Mouse (Mus musculus): ENCODE data around the gene Faap100. TPM values are rescaled to one million over a fixed set of nuclear protein-coding genes. Genes with fewer than 3 reads are reported as not detected.
"Not testable (repeated sequence)": the region's sequence is repeated elsewhere in the genome, so short reads cannot be mapped to it uniquely, and the experiment has no call there.

The Faap100 gene
- polyA plus RNA-seq, 1 experiment from 2014 or later = 39.8 TPM

- Histone ChIP-seq H3K9ac (no peak overlapping the region), H3K4me2 (replicated peaks) (no peak overlapping the region), H3K27me3 (no peaks in the 10 kb centered on the region), H3K9me3 (replicated peaks) (no peaks in the 10 kb centered on the region), H3K36me3 (no peaks in the 10 kb centered on the region), H3K27ac (replicated peaks) (no peak overlapping the region), H3K4me1 (peaks cover 46% of the 10 kb centered on the region), H3K4me3 (replicated peaks) (no peak overlapping the region)
- WGBS = 88% methylated on average over 4 of the region's 4 CpGs
- no peak for ATAC-seq (ENCODE audit: insufficient number of reproducible peaks, low FRiP score, low TSS enrichment, low read depth)
Measured at GRCm38 (mm10) chr11:120356900-120357299, 21.7 kb downstream of the Faap100 start.

DNA sequence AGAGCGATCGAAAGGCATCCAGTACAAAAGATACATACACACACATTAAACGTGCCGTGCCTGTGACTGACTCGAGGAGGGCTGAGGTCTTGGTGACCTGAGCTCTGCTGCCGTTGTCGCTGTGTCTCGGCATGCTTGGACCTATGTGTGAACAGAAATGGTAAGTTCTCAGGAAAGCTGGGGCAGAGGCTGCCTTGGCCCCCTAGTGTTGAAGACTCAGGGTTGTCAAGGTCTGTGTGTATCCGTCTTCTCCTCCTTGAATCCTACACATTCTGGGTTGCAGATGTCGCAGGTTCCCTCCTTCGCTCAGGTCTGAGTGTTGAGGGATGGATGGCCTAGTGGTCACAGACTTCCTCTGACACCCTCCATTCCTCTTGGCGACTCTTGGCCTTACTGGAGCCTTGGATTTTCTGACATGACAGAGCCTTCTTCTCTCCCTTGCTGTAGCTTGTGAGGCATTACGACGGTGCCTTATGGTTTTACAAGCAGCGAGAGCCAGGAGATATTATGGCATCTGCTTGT, 22.2 kb downstream of the Faap100 start:
- ATAC-seq (ENCODE audit: insufficient number of reproducible peaks, low FRiP score, low TSS enrichment, low read depth) = no peak
- H3K9me3 ChIP-seq (replicated peaks) = no peaks in the 10 kb centered on the region
- no peak overlapping the region for H3K4me3 ChIP-seq (replicated peaks)
- H3K27ac ChIP-seq (replicated peaks) = no peak overlapping the region
- H3K9ac ChIP-seq = no peak overlapping the region
- H3K4me2 ChIP-seq (replicated peaks) = no peak overlapping the region
- H3K27me3 ChIP-seq = no peaks in the 10 kb centered on the region
- 84% methylated on average over 15 of the region's 15 CpGs for WGBS
- H3K36me3 ChIP-seq = no peaks in the 10 kb centered on the region
- H3K4me1 ChIP-seq = peaks cover 52% of the 10 kb centered on the region

DNA sequence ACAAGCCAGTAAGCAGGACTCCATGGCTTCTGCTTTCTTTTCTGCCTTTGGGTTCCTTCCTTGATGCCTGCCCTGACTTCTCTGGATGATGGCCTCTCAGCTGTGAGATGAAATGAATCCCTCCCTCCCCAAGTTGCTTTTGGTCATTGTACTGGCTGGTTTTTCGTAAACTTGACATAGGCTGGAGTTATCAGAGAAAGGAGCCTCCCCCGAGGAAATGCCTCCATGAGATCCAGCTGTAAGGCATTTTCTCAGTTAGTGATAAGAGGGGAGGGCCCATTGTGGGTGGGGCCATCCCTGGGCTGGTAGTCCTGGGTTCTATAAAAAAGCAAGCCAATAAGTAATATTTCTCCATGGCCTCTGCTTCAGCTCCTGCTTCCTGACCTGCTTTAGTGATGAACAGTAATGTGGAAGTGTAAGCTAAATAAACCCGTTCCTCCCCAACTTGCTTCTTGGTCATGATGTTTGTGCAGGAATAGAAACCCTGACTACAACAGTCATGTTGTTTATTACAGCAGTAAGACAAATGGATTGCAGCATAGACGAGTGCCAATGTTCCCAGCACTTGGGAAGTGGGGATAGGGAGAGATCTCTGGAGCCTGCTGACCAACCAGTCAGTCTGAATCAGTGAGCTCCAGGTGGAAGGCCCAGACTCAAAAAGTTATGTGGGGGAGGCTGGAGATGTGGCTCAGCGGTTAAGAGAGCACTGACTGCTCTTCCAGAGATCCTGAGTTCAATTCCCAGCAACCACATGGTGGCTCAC, 23.1 kb downstream of the Faap100 start:
- Histone ChIP-seq H3K36me3 (no peaks in the 10 kb centered on the region), H3K27ac (replicated peaks) (no peak overlapping the region), H3K4me1 (peaks cover 56% of the 10 kb centered on the region), H3K9me3 (replicated peaks) (no peaks in the 10 kb centered on the region), H3K4me3 (replicated peaks) (no peak overlapping the region), H3K27me3 (no peaks in the 10 kb centered on the region), H3K4me2 (replicated peaks) (no peak overlapping the region), H3K9ac (no peak overlapping the region)
- 71% methylated on average over 5 of the region's 5 CpGs for whole genome bisulfite sequencing
- no peak for ATAC-seq (ENCODE audit: insufficient number of reproducible peaks, low FRiP score, low TSS enrichment, low read depth)

DNA sequence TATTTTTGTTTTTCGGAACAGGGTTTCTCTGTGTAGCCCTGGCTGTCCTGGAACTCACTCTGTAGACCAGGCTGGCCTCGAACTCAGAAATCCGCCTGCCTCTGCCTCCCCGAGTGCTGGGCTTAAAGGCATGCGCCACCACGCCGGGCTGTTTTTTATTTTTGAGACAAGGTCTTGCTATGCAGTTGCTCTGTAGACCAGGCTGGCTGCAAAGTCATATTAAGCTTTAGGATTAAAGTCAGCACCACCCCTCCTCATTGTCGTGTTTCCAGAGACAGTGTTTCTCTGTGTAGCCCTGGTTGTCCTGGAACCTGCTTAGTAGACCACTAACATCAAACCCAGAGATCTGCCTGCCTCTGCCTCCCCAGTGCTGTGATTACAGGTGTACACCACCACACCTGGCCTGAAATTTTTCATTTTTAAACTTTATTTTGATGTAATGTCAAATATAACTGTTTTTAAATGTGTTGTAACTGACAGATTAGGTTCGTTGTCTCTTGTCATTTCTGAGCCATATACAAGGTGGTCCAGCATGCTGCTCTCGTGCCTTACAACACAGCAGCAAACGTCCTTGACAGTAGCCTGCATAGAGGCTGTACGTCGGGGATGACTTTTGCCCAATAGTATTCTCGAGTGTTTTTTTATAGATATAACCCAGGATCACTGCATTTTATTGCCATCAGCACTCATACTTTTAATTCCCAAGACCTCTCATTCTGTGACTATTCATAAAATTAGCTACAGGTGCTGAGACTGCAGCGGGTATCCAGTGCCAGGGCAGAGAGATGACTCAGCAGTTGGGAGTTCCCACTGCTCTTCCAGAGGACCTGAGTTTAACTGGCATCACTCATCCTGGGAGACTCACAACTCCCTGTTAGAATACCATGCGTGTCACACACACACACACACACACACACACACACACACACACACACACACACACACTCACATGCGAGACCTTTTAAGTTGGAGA, 24.0 kb downstream of the Faap100 start:
- peaks cover 57% of the 10 kb centered on the region for H3K4me1 ChIP-seq
- H3K27ac ChIP-seq (replicated peaks) = no peak overlapping the region
- no peak for ATAC-seq (ENCODE audit: insufficient number of reproducible peaks, low FRiP score, low TSS enrichment, low read depth)
- WGBS = 77% methylated on average over 17 of the region's 17 CpGs
- H3K4me3 ChIP-seq (replicated peaks) = no peak overlapping the region
- no peaks in the 10 kb centered on the region for H3K9me3 ChIP-seq (replicated peaks)
- H3K36me3 ChIP-seq = no peaks in the 10 kb centered on the region
- no peak overlapping the region for H3K4me2 ChIP-seq (replicated peaks)
- H3K27me3 ChIP-seq = no peaks in the 10 kb centered on the region
- H3K9ac ChIP-seq = no peak overlapping the region

GRCm38 (mm10) chr11:120353500-120354303, 24.9 kb downstream of the Faap100 start:
- Histone ChIP-seq H3K27ac (replicated peaks) (no peak overlapping the region), H3K27me3 (no peaks in the 10 kb centered on the region), H3K4me3 (replicated peaks) (no peak overlapping the region), H3K9ac (no peak overlapping the region), H3K9me3 (replicated peaks) (no peaks in the 10 kb centered on the region), H3K4me2 (replicated peaks) (peak overlapping the region; percentile 25; the same call in 1 of the 2 replicates), H3K36me3 (no peaks in the 10 kb centered on the region), H3K4me1 (peaks cover 60% of the 10 kb centered on the region)
- 22% methylated on average over 26 of the region's 26 CpGs for WGBS
- no peak for ATAC-seq (ENCODE audit: insufficient number of reproducible peaks, low FRiP score, low TSS enrichment, low read depth)

- Histone ChIP-seq H3K9me3 (replicated peaks) (no peaks in the 10 kb centered on the region), H3K4me3 (replicated peaks) (no peak overlapping the region), H3K36me3 (no peaks in the 10 kb centered on the region), H3K27ac (replicated peaks) (0 out of 2 replicates have a peak overlapping the region, but pooled peaks have one; percentile 13), H3K27me3 (no peaks in the 10 kb centered on the region), H3K9ac (no peak overlapping the region), H3K4me1 (peaks cover 50% of the 10 kb centered on the region), H3K4me2 (replicated peaks) (no peak overlapping the region)
- WGBS = 60% methylated on average over 13 of the region's 13 CpGs
- ATAC-seq (ENCODE audit: insufficient number of reproducible peaks, low FRiP score, low TSS enrichment, low read depth) = no peak
Measured at GRCm38 (mm10) chr11:120352571-120353290, 25.8 kb downstream of the Faap100 start.

- H3K4me3 ChIP-seq (replicated peaks); H3K36me3 ChIP-seq; H3K27ac ChIP-seq (replicated peaks); H3K27me3 ChIP-seq; H3K4me2 ChIP-seq (replicated peaks); H3K9me3 ChIP-seq (replicated peaks); H3K9ac ChIP-seq; ATAC-seq (ENCODE audit: insufficient number of reproducible peaks, low FRiP score, low TSS enrichment, low read depth): not testable (repeated sequence)
- 85% methylated on average over 5 of the region's 5 CpGs for WGBS
- peaks cover 45% of the 10 kb centered on the region for H3K4me1 ChIP-seq
Measured at GRCm38 (mm10) chr11:120352093-120352350, 26.5 kb downstream of the Faap100 start.

DNA sequence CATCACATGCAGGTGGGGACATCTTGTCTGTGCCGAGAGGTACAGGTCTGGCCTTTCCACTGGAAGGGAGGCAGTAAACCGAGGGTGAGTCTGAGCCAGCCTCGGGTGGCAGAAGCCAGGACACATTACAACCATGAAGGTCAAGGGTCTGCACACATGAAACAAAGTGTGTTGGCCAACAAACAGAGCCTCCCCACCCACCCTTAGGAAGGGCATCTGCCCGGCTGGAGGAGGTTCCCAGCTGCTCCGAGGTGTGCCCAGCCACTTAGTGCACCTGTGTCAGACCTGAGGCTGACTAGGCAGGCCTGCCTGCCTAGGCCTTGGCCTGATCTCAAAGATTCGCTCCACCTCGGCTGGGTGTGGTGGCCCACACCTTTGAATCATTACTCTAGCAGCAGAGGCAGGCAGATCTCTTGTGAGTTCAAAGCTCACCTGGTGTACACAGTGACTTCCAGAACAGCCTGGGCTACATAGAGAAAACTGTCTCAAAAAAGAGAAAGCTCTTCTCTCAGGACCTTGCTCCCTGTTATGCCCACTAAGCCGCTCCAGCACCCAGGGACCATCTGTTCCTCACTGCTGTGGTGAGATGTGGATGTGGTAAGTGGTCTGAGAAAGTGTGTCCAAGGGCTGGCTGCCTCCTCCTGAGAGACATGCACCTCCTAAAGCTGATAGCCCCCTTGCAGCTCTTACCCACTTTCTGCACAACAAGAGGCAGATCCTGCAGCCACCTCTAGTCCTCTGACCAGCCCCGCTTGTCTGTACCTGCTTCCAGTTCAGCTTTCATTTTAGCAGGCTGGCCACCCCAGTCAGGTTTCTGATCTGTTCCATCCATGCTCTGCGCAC, 27.1 kb downstream of the Faap100 start:
- H3K36me3 ChIP-seq = 0 out of 2 replicates have a peak, but pooled peaks cover 2% of the 10 kb centered on the region
- H3K4me1 ChIP-seq = peaks cover 45% of the 10 kb centered on the region
- no peak overlapping the region for H3K4me2 ChIP-seq (replicated peaks)
- no peak for ATAC-seq (ENCODE audit: insufficient number of reproducible peaks, low FRiP score, low TSS enrichment, low read depth)
- H3K27me3 ChIP-seq = no peaks in the 10 kb centered on the region
- WGBS = 85% methylated on average over 10 of the region's 10 CpGs
- peak overlapping the region; percentile 99 for H3K27ac ChIP-seq (replicated peaks)
- H3K9ac ChIP-seq = no peak overlapping the region
- H3K4me3 ChIP-seq (replicated peaks) = no peak overlapping the region
- no peaks in the 10 kb centered on the region for H3K9me3 ChIP-seq (replicated peaks)

GRCm38 (mm10) chr11:120350711-120351110, 27.9 kb downstream of the Faap100 start:
- no peaks in the 10 kb centered on the region for H3K9me3 ChIP-seq (replicated peaks)
- H3K27ac ChIP-seq (replicated peaks) = peak overlapping the region; percentile 99
- 0 out of 2 replicates have a peak, but pooled peaks cover 2% of the 10 kb centered on the region for H3K36me3 ChIP-seq
- peak overlapping the region; percentile 90 for H3K4me2 ChIP-seq (replicated peaks)
- ATAC-seq (ENCODE audit: insufficient number of reproducible peaks, low FRiP score, low TSS enrichment, low read depth) = no peak
- peak overlapping the region; percentile 100 for H3K4me3 ChIP-seq (replicated peaks)
- H3K4me1 ChIP-seq = peaks cover 45% of the 10 kb centered on the region
- peak overlapping the region; percentile 97 for H3K9ac ChIP-seq
- 11% methylated on average over 11 of the region's 11 CpGs for WGBS
- H3K27me3 ChIP-seq = no peaks in the 10 kb centered on the region

Data from embryonic facial prominence, embryonic 15.5 days (tissue).